Mouse (Mus musculus) myocyte (in vitro differentiated cells): Measurements from ENCODE around the gene Pcx.

ENCODE experiments used
- MAX ChIP-seq: IDR thresholded peaks from one replicate; pipeline ENCODE4 v1.6.1; 2011; ENCODE audit warnings: low read depth, mild to moderate bottlenecking, control low read depth
- MYOG ChIP-seq, 3 experiments: IDR thresholded peaks; one replicate each; pipeline ENCODE4 v1.6.1; 2011; ENCODE audit warnings: control low read depth in 2 of 3, low read depth in 2 of 3, mild to moderate bottlenecking in 2 of 3; ENCODE audit not compliant: insufficient read length in 2 of 3, control insufficient read depth in 1 of 3, insufficient read depth in 1 of 3
- POLR2A ChIP-seq: IDR thresholded peaks from one replicate; pipeline ENCODE4 v1.6.1; 2011; ENCODE audit warnings: low read depth, mild to moderate bottlenecking, control low read depth, moderate library complexity; ENCODE audit not compliant: insufficient read length
- POLR2AphosphoS2 ChIP-seq: IDR thresholded peaks from one replicate; pipeline ENCODE4 v1.6.1; 2011; ENCODE audit warnings: low read depth, control low read depth; ENCODE audit not compliant: insufficient read length
- USF1 ChIP-seq: IDR thresholded peaks from one replicate; pipeline ENCODE4 v1.6.1; 2011; ENCODE audit warnings: low read depth, mild to moderate bottlenecking, control low read depth, moderate library complexity

GRCm38 (mm10) chr19:4473549-4473948 lies 36.7 kb upstream of the Pcx start:
- no peak for TF ChIP-seq USF1
- no peak for TF ChIP-seq POLR2A
- no peak for TF ChIP-seq POLR2AphosphoS2
- TF ChIP-seq MYOG (IDR thresholded peaks at IDR 0.05; ENCODE audit: control insufficient read depth in 1 of 3, insufficient read depth in 1 of 3, insufficient read length in 2 of 3, low read depth in 2 of 3), result no peak
- no peak for TF ChIP-seq MAX
